Mouse (Mus musculus) right cerebral cortex, adult 18-20 months (tissue): ENCODE measurements around the gene Gng8.
A peak's percentile ranks its signal among the peaks of the same experiment; 100 is the strongest.

Source experiments
- DNase-seq: peaks from one replicate; pipeline ENCODE4 v3.0.0; 2022; ENCODE audit warnings: mixed read lengths

The Gng8 gene

DNA sequence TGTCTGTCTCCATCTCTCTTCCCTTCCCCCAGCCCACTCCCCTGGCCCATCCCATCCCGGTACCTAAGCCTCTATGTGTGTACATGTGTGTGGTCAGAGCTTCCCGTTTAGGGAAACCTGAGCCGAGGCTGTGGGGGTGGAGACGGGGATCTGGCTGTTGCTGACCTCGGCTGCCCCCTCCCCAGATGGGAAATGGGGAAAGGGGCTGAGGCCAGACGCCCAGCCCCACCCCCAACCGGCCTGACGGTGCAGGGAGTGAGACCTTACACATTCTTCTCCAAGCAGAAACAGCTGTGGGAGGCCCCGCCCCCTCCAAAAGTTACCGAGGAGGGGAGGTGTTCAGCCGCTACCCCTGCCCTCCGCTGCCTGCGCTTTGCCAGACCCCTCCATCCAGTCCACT, 15.0 kb upstream of the Gng8 start:
- DNase-seq, result no peak

DNA sequence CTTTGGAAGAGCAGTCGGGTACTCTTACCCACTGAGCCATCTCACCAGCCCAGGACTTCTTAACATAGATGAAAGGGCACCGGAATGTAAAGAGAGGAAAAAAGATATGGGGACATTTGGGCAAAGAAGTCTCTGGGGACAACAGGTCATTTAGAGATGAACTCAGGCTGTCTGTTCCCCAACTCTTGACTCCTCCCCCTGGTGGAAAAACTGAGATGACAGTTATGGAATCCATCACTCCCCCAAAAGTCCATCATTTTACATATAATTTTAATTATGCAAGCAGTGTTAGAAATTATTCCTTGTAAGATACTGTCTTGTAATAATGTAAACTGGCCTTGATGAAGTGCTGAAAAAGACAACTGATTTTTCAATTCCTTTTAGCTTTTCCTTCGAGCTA, 13.9 kb upstream of the Gng8 start:
- DNase-seq, result no peak

DNA sequence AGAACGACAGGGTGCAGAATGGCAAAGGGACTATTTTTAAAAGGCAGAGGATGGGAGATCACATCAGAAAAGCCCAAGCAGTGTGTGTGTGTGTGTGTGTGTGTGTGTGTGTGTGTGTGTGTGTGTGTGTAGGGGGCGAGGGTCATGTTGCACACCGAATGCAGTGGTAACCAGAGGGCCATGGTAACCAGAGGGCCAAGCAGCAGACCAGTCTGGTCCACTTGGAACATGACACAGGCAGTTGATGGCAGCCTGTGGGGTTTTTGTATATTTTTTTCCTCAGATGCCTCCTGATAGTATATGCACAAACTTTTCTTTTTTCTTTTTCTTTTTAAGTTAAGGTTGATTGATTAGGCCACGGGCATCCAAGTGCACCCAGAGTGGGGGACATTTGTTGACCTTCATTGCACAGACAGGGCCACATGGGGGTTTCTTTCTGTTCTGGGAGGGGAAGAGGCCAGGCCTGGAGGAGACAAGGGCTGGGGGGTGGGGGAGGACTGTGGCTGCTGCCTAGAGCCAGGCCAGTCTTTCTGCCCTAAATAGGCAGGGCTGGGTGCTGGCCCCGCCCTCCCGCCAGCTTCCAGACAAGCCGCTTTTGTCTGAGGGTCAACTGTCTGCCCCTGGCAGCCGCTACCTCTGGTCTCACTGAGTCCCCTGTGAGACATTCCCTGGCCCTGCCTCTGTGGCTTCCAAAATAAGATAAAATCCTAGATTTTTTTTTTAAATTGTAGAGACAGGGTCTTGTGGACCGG, 11.6 kb upstream of the Gng8 start:
- DNase-seq, result no peak

DNA sequence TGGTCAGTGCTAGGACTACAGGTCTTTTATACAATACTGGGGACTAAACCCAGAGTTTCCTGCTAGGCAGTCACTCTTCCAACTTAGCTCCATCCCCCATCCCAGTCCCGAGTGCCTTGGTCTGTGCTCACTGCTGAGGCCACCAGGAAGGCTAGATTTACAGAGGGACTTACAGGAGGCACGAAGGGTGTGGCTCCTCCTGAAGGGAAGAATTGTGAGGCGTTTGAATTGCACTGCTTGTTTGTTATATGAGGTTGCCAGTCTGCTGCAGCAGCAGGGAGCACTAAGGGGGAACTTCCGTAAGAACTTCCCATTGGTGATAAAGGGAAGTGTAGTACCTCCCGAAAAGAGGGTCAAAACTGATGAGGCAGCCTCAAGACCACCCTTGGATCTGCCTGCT, 11.0 kb upstream of the Gng8 start:
- DNase-seq, result no peak

DNA sequence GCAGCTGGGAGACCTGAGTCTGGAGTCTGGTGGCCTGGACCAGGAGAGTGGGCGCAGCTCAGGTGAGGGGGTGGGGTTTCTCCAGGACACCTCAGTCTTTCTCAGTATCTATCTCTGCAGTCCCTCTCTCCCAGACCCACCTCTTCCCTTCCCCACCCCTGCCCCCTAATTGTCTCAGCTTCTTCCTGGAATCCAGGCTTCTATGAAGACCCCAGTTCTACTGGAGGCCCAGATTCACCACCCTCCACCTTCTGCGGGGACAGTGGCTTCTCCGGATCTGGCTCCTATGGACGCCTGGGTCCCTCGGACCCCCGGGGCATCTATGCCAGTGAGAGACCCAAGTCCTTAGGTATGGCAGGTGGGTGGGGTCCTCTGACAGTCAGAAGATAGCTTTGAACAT, 8.4 kb upstream of the Gng8 start:
- no peak for DNase-seq

DNA sequence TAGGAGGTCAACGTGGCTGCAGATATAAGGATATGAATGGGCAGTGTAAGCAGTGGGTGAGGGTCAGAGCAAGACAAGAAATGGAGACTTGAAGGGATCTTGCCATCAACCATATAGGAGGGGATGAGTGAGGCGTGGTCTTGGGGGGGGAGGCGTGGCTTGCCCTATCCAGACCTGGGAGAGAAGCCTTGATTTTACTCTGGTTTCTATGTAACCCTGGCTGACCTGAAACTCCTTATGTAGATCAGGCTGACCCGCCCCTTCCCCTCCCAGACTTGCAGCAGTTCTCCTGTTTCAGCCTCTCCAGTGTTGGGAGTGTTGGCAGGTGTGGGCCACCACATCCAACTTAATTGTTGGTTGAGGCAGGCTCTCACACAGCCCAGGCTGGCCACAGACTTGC, 7.3 kb upstream of the Gng8 start:
- no peak for DNase-seq

DNA sequence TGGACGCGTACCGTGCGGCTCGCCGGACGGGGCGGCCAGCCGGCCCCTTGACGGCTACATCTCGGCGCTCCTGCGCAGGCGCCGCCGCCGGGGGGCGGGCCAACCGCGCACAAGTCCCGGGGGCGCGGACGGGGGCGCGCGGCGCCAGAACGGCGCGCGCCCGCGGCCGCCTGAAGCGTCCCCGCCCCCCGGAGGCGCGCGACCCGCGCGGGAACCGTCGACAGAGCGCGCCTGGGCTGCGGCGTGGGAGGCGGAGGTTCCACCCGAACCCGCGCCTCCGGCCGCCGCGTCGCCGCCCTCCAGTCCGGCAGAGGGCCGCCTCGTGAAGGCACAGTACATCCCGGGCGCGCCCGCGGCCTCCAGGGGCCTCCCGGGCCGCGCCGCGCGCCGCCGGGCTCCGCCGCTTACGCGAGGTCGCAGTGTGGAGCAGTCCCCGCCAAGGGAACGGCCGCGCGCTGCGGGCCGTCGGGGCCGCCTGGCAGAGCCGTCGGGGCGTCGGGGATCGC, 6.3 kb upstream of the Gng8 start:
- DNase-seq, result no peak

DNA sequence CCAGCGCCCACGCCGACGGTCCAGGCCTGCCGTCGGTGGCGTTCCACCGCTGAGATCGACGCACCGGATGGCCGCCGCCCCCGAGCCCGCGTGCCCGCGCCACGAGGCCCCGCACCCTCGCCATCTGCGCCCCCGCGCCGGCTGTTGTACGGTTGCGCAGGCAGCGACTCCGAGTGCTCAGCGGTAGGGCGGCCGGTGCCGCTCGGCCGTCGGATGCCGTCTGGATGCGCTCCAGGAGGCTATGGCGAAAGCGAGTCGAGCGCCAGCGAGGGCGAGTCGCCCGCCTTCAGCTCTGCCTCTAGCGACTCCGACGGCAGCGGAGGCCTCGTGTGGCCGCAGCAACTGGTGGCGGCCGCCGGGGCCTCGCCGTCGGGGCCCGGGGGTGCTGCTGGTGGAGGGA, 5.7 kb upstream of the Gng8 start:
- DNase-seq, result no peak

DNA sequence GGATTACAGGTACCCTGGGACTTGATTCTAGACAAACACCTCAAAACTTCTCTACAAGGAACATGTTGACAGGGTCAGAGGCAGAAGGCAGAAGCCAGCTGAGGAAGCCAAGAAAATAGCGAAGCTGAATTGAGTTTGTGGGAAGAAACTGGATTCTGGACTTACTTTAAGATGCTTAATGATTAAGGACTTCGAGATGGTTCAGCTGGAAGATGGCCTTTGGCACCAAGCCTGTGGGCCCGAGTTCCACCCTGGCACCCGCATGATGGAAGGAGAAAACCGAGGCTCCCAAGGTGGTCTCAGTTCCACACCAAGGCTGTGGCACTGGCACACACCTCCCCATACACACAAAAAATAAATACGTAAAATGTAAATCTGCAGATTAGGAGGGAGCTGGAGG, 1.1 kb upstream of the Gng8 start:
- DNase-seq, result no peak

DNA sequence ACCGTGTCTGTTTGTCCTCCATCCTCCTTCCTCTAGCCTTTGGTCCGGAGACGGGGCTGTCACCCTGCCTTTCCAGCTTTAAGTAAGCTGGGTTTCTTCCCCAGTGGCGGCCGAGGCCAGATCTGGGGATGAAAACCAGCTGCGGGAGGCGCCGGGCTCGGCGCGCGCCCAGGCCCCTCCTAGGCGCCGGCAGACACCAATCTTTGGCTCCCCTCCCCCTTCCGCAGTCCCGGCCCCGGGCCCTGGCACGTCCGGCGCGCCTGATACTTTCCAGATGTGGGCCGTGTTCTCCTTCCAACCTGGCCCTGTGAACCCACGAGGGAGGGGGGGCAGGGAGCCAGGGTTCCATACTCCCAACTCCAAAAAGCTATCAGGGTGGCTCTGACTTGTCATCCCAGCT, 642 bp upstream of the Gng8 start:
- no peak for DNase-seq

DNA sequence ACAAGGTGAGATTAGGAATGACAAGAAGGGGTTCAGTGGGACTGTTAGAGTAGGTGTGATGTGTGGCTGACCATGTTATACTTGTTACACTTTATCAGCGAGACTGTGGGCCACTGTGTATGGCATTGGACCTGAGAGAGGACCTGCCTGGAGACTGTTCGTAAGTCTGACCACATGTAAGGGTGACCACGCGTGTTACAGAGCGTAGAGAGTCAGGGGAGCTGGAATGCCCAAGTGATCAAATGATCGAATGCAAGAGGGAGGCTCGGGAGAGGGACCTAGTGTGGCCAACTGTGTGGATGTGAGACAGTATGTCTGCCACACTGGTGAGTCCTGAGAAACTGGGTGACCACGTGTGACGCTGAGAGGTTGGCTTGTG, 755 bp downstream of the Gng8 start:
- DNase-seq, result no peak

DNA sequence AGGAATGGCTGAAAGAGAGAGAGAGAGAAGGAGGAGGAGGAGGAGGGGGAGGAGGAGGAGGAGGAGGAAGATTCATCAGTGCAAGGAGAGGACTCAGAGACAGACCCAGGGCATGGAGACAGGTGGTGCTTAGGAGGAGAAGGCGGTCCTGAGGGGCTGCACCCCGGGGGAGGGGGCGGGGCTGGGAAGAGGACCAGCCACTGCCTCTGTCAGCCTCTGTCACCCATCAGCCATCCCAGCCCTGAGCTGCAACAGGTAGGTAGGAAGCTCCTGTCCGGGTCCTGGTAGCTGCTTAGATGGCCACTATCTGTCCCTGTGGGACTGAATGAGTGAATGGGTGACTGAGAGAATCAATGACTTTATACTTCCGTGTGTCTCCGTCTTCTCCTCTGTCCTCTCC, 2.0 kb downstream of the Gng8 start:
- DNase-seq, result no peak

DNA sequence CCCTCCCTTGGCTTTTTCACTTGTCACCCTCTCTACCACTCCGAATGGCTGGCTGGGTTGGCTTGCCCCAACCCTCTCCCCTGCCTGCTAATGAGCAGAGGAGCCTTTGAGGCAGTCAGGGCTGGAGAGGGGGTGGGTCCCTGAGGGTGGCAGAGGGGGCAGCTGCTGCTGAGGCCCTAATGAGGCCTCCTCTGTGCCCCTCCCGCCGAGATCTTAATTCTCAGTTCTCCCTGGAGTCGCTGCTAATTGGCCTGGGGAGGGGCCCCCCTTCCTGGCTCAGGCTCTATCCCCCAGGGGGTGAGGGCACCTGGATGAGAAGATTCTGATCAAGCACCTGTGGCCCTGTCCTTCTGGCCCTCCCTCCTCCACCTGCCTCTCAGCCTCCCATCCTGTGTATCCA, 2.7 kb downstream of the Gng8 start:
- no peak for DNase-seq

DNA sequence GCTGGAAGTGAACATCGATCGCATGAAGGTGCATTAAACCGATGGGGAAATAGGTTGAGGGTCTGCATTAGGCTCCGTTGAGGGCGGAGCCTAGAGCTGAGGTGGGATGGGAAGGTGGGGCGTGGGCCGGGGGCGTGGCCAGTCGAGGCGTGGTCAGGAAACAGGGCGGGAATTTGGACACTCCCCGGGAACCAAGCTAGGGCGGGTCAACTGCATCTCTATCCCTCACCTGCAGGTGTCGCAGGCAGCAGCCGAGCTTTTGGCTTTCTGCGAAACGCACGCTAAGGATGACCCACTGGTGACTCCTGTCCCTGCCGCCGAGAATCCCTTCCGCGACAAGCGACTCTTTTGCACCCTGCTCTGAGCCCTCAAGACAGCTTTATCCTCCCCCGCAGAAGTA, 3.4 kb downstream of the Gng8 start:
- DNase-seq, result peak; percentile 81

DNA sequence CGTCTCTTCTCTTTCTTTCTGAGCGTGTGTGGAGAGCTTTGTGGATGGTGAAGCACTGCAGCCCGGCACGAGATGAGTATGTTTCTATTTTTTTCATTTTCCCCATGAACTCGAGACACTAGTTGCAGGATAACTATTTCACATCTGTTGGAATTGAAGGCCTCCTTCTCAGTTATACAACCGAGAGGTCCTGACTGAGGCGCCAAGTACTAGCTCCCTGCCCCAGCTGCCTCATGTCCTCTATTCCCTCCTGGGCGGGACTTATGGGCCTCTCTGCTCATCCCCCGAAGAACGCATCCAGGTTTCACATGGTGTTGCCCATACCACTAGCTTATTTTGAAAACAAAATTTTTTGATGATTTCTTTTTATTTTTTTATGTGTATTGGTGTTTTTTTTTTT, 3.9 kb downstream of the Gng8 start:
- DNase-seq, result no peak

DNA sequence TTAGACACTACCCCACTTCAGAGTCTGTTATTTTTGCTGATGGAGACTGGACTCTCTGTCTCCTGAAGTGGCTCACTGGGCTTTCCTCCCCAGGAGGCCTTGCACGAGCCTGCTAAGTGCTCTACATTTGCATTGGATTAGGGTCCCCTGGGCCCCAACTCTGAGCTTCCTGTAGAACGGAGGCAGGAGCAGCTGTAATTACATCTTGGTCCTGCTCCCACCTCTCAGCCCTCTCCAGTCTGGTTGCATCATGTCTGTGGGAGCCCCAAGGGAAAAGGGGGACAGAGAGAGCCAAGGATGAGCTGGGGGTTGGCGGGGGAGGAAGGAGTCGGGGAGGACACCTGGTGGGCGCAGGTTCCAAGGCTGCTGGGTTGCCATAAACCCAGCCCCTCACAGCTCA, 8.9 kb downstream of the Gng8 start:
- DNase-seq, result no peak

DNA sequence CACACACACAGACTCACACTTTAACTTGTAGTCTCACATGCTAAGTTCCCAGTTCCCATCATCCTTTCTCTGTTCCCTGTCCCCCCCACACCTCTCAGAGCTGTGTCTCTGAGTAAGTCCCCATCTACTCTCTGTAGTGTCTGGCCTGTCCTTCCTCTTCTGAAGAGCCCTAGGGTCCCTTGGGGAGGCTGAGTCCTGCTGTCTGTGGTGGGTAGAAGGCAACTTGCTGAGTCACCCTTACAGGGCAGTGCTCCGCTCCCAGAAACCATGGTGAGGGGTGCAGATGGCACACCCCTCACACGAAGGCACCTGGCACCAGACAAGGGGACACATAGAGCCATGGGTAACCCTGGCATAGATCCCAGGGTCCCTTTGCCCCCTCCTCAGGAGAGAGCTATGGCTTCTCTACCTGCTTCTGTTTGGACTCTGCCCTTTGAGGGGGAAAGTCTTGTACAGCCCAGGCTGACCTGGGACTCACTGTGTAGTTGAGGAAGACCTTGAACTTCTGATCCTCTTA, 11.9 kb downstream of the Gng8 start:
- no peak for DNase-seq

DNA sequence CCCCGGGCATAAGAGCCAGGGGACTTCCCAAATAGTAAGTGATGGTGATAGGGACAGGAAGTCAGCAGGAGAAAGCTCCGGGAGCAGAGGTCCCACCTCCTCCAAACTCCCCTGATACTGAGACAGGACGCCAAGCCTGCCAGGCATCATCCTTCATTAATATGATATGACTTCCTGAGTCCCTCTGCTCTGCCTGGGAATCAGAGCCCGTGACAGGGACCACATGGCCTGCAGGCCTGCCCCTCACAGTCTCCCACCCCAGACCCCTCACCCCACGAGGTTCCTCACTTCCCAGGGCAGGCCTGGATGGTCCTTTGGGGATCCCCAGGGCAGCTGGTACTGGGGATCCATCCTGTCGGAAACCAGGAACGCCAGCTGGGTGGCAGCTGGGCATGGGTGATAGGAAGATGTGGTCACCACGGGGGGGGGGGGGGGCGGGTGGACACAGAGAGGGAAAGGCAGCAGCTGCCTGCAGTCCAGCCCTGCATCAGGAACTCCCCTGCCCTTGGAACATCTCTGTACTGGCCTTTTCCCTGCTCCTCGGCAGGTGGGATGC, 12.6 kb downstream of the Gng8 start:
- no peak for DNase-seq

DNA sequence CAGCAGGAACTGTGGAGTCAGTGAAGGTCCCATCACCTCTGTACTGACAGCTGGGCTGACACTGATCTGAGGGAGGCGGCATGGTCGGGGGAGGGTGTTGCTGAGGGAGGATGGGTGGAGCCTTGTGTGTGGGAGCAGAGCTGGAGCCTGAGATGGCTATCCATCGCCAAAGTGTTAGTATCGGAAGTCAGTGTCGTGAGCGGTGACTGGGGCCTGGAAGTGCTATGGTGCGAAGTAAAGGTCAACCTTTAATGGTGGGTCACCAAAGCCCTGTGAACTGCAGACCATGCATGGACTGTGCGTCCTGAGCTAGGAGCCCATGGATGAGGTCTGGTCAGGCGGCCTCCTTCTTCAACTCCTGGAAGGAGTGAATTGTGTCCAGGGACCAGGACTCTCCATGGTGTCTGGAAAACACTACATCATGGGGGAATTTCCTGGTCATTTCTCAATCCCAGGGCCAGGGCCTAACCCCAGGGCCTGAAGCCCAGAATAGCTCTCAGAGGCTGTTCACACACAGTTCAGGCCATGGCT, 14.0 kb downstream of the Gng8 start:
- DNase-seq, result no peak

DNA sequence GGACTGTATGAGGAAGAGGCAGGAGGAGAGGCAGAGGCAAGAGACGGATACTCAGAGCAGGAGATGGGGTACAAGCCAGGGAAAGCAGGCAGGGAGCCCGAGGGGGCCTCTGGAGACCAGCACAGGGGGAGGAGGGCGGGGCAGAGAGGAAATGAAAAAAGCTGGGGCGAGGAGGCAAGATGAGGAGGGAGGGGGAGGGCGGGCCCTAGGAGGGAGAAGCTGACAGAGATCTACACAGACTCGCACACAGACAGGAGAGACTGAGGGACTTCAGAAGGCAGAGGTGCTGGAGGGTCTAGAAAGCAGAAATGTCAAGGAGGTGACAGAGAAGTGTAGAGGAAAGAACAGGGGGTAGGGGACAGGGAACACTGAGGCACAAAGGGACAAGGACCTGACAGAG, 14.7 kb downstream of the Gng8 start, which contains the start of gene Ptgir:
Gene Ptgir, plus strand, starts transcription at position 210 of the 400 bp plus-strand sequence.
- no peak for DNase-seq

DNA sequence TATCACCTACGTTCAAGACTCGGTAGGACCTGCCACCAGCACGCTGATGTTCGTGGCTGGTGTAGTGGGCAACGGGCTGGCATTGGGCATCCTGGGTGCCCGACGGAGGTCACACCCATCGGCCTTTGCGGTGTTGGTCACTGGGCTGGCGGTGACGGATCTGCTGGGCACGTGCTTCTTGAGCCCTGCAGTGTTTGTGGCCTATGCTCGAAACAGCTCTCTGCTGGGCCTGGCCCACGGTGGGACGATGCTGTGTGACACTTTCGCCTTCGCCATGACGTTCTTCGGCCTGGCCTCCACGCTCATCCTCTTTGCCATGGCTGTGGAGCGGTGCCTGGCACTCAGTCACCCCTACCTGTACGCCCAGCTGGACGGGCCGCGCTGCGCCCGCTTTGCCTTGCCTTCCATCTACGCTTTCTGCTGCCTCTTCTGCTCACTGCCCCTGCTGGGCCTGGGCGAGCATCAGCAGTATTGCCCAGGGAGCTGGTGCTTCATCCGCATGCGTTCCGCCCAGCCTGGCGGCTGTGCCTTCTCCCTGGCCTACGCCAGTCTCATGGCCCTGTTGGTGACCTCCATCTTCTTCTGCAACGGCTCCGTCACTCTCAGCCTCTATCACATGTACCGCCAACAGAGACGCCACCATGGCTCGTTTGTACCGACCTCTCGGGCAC, 15.4 kb downstream of the Gng8 start:
- DNase-seq, result no peak

DNA sequence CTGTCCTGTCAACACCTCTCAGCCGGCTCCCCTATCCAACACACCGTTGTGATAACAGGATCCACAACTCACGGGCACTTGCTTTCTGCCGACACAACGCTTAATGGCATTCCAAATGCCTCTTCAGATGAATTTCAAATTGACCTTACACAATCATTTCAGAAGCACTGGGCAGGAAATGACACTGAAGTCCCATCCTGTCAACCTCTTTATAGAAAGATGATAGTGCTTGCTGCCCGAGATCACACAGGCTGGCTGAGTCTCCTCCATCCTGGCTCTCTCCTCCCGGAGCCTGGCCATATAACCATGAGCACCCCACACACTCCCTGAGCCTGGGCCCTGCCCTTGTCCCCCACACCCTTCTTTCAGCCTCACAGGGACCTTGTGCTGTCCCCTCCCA, 16.3 kb downstream of the Gng8 start:
- DNase-seq, result no peak

DNA sequence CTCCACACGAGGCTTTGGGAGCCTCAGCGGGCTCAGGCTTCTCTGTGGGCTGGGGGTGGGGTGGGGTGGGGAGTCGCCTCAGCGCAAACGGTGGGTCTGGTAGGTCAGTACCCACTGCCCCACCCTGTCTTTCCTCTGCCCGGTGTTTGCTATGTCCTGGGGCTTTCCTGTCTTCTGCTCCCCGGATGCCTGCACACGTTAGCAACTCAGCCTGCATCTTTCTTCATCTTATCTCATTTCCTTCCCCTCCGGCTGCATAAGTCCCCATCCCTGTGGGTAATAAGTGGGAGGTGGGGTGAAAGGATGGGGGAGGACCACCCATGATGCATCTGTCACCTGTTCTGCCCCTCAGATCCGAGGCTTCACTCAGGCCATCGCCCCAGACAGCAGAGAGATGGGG, 16.8 kb downstream of the Gng8 start:
- DNase-seq, result no peak

DNA sequence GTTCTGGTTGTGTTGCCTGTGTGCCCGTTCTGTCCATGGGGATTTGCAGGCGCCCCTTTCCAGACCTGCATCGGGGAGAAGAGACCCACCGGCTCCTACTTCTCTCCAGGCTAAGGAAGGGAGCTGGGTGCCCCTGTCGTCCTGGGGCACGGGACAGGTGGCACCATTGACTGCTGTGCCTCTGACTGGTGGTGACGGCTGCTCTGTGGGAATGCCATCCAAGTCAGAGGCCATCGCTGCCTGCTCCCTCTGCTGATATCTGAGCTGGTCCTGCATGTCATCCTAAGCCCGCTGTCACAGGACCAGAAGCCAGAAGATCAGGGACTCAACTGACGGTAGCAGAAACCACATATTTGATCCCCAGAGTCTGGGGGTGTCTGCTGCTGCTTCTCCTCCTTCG, 17.3 kb downstream of the Gng8 start:
- DNase-seq, result no peak
